Mouse (Mus musculus) v-Abl transformed pro-B cells (cell line): ENCODE measurements at regions not wholly inside any gene's neighbourhood (a gene's known extent, or its start where the extent isn't known, plus 50 kb on each side); places are given as distances from the start of the nearest gene placed in this dataset.

Source experiments
- in situ Hi-C, 2 experiments: fragments of 400-800 bp; cut with MboI; formaldehyde crosslinking; loops; one replicate each; pipeline ENCODE4 v1.15.1; 2025; ENCODE audit not compliant: unreplicated experiment in 2 of 2

GRCm38 (mm10) chr8:116160932-116161331 is 343.8 kb upstream of the Dynlrb2 start:
- in situ Hi-C loops = no loop called here

DNA sequence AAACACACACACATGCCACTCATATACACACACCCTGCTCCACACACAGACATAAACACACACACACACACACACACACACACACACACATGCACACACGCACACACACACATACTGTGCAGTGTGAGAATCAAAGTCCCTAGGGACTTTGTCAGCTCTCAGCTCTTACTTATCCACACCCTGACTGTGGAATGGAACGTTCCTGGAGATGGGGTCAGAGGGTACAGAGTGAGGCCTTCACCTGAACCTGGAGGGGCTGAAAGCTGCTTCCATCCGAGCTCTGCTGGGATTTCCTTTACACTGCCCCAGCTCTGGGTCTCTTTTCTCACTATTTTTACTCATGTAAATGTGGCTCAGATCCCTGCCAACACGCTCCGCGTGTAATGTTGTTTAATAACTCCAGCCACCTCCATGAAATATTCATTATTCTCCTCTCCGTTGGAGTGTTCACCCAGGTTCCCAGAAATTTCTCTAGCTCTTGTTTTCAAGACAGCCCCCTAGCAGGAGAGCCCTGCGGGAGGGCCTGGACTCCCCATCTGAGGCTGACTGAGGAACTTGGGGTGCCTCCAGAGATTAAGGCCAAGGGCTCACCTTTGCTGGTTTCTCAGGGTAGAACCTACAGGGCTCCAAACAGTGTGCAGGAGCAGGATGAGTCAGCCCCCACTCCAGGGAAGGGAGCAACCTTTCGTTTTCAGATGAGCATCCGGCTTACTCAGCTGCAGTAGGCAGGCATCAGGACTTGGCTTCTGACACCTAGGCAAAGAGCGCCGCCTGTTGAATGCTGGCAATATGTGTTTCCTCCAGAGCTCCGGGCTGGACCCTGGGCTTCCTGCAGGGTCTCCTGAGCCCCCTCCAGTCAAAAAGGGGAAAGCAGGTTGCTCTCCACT is 360.8 kb upstream of the Dynlrb2 start:
- in situ Hi-C loops = no loop called here

DNA sequence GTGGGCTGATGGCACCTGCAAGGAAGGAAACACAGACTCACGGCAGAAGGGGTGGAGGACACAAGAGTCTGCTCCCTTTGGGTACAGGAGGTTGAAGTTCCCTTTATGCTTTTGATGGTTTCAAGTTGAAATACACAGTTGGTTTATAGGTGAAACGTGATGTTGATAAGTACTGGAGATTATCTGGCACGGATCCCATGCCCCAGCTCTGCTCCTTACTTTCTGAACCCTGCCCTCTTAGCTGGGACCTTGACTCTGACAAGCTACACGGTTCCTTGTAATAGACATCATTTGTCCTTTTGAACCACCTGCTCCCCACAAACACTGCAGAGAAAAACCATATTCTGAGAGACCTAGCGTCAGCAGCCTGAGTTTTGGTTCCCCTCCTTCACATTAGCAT is 363.4 kb upstream of the Dynlrb2 start:
- in situ Hi-C loops = no loop called here

DNA sequence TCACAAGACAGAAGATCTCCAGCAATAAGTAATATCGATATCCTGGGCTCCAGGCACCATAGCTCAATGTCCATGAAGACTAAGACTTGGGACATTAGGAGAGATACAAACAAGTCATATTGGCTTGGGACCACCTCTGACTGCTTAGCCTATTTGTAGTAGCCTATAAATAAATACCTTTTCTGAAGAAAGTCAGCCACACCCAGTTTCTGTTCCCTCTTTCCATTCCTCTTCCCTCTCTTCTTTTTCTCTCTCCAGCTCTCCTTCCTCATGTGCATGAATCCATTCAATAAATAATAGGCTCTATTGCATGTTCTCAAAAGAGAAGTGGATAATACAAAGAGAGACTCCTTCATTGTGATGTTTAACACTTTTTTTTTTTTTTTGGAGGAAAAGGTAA is 364.8 kb upstream of the Dynlrb2 start:
- in situ Hi-C loops = no loop called here

DNA sequence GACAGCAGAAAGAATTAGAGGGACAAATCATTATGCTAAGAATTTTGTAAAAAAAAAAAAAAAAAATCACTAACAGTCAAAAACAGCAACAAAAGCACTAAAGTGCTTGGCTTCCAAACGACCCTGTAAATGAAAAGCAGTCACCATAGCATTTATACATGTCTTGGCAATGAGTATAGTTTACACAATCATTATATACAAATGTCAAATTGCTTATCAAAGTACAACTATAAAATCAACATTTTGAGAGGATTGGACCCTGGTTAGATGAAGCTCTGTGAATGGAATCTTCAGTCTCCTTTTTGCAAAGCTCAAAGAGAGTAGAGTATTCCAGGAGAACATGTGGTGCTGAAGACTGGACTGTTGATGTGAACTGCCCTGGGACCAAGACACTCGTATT is 367.0 kb upstream of the Dynlrb2 start:
- in situ Hi-C loops = no loop called here

- in situ Hi-C loops = no loop called here
These were observed 371.3 kb upstream of the Dynlrb2 start for GRCm38 (mm10) chr8:116133503-116133902.

GRCm38 (mm10) chr8:116133084-116133483 is 371.7 kb upstream of the Dynlrb2 start:
- in situ Hi-C loops = no loop called here

DNA sequence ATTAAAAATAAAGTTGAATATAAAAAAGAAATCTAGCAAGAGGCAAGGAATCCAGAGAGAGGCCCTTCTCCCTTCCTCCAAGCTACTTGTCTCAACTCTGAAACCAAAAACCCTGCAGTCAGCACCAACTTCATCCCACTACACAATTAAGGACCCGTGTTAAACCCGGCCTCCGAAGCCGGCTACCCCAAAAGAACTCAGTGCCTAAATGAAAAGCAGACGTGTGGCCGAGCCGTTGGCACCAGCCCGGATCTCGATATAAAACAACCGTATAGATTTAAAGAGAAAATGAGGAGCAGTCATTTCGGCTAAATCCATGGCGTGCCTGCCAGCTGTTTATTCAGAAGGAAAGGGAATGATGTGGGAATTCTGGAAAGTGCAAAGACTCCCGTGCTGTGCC is 384.7 kb upstream of the Dynlrb2 start:
- in situ Hi-C loops = no loop called here

GRCm38 (mm10) chr8:116117919-116118318 is 386.9 kb upstream of the Dynlrb2 start:
- in situ Hi-C loops = no loop called here

DNA sequence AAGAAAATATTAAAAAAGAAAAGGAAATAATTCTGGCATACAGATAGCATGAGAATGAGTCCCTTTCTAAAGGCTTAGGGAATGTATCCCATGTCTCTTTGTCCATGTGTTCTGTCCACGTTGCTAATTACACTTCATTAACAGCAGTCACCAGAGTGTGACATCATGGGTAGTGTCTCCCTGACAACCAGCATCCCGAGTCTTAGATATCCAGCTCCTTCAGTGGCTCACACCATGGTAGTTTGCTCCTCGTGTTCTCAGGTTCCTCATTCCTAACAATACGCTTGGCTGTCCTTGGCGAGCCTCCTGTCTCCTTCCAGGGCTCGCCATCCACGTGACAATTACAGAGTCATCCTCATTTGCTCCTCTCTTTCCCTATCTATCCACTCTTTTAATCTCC is 388.1 kb upstream of the Dynlrb2 start:
- in situ Hi-C loops = no loop called here

GRCm38 (mm10) chr8:116115811-116116372 is 388.9 kb upstream of the Dynlrb2 start:
- in situ Hi-C loops = no loop called here

DNA sequence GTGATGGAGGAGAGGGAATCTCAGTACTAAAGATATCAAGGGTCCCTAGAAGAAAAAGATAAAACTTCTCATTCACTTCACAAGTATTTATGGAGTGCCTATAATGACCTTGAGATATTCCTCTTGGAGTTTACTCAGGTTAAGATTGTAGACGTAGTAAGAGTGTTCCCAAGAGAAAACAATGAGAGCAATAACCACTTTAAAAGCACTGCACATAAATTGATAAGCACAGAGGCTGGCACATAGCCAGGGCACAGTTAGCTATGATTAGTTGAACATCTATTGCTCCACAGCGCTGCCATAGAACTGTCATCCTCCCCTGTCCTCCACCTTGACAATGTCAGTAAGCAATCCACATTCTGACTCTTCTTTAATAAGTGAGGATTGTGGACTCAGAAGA is 389.8 kb upstream of the Dynlrb2 start:
- in situ Hi-C loops = no loop called here

GRCm38 (mm10) chr8:116114502-116114901 is 390.3 kb upstream of the Dynlrb2 start:
- in situ Hi-C loops = no loop called here

DNA sequence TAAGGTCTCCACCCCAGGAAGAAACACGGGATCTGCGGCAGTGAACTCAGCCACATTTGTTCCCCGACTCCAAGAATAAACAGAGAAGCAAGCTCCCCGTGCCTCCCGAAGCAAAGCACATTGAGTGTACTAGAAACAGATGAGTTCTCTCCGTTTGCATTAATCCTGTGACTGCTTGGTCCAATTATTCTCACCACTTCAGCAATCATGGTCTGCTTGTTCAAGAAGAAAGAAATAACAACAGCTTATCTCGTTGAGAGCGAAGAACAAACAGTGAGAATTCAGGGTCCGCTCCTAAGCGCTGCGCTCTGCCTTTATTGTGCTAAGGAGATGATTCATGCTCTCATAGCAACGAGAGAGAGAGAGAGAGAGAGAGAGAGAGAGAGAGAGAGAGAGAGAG is 393.6 kb upstream of the Dynlrb2 start:
- in situ Hi-C loops = no loop called here

DNA sequence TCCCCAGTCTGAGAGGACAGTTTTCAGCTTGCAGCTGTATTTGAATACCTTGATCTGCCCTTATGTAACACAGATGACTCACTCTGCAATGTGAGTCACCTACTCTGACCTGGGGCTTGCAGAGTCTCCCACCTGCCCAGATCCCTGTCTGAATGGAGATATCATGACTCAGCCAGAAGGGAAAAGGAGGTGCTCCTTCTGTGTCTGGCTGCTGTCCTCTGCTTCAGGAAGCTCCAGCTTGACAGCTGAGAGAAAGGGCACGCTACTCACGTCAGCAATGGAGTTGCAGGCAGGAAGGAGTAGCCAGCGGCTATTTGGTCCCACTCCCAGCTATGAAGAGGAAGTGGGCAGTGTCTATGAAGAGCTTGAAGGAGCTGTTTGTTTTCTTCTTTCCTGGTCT is 389.1 kb upstream of the Maf start:
- in situ Hi-C loops = no loop called here

GRCm38 (mm10) chr8:116083156-116083555 is 375.6 kb upstream of the Maf start:
- in situ Hi-C loops = no loop called here

- in situ Hi-C loops = no loop called here
These were observed 371.3 kb upstream of the Maf start for GRCm38 (mm10) chr8:116078849-116079407.

GRCm38 (mm10) chr8:116071497-116071896 is 363.9 kb upstream of the Maf start:
- in situ Hi-C loops = no loop called here

DNA sequence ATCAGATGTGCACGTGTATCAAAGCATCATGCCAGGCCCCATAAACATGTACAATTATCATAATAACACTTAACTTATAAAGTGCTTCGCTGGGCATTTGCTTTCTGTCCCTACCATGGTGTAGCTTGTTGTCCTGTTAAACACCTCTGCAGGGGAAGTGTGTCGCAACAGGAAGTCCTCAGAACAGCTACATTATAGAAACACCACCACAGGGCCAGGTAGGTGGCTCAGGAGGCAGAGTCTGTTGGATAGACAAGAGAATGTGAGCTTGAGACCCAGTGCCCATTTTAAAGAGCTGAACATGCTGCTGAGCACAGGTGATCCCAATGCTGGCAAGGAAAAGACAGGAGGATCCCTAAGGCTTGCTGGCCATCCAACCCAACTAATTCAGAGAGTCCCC is 361.9 kb upstream of the Maf start:
- in situ Hi-C loops = no loop called here

DNA sequence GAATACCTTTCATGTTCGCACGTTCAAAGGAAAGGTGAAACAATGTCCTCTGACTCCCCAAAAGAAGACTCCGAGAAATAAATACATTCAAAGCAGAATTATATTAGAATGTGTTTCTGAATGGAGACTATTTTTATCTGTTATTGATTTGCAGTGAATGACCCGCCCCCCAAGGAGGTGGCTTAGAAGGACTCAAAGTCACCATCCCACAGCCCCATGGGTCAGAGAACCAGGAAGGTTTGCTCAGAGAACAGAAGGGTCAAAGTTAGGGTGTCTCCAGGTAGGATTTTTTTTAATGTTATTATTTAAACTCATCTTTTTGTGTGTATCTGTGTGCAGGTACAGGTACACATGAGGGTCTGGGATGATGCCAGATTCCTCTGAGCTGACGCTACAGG is 360.4 kb upstream of the Maf start:
- in situ Hi-C loops = no loop called here

DNA sequence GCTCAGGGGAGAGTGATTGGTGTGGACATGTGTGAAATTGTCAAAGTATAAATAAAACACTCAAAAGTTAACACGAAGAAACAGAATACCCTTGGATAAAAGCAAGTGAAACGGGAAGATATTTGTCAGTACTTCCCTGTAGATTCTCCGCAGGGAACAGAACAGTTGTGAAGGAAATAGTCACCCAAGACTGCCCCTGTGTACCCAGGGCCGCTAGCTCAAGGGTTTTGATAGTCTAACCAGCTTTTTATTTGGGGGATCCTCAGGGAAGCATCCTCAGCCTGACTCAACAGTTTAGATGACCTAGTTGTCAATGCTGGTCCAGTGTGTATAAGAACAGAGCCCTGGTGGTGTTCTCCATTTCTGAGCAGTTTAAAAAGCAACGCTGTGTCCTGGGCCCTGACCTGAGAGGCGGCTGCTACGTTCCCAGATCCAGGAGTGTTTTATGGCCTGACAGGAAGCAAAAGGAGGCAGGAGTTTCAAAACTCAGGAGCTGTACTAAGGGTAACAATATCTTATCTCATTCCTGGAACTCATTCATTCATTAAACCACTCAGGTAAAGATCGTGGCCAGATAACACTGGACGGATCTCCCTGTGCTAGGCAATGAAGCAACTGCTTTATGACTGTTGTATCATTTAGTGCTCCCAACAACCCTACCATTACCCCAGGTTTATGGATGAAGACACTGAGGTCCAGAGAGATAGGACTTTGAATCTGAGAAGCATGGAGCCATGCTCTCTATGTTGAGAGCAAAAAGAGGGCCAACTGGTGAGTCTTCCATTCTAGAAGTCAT is 359.8 kb upstream of the Maf start:
- in situ Hi-C loops = no loop called here
